Mouse (Mus musculus): ENCODE measurements around the gene 9130409I23Rik.

9130409I23Rik gene

DNA sequence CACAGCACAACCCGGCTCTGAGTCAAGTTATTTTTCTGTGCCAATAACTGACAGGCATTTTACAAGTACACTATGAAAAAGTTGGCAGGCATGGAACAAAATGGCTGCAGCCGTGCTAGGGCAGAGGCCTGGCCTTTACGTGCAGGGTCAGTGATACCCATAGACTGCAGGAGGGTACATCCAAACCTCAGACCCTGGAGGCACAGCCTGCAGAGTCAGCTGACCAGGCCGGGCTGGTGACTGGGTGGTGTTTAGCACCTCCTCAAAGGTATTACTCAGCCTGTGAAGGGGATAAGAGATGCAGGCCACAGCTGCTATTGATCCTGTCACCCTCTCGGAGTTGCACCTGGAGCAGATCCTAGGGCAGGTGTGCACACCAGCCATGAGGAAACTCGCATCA, at the start of gene 9130409I23Rik:
Gene 9130409I23Rik (plus strand): TSS at position 301 of the 400 bp plus-strand sequence.
- DNase-seq (ENCODE audit: low read depth, low spot score) = no peak

DNA sequence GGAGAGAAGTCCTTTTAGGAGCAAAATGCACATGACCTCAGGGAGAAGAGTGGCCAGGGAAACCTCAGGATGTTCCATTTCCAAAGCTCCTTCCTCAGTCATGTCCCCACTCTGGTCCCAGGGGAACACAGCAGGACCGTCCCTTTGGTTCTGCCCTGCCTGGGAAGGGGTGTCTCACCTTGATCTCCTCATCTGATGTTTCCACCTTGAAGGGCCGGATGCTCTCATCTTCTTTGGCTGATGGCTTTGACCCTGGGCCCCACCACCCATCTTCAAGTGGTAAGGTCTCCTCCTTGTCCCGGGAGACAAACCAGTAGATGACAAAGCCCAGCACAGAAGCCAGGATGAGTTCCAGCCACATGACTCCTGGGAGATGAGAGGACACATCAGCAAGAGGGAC, 49.4 kb upstream of the 9130409I23Rik start:
- DNase-seq (ENCODE audit: low read depth, low spot score) = no peak

DNA sequence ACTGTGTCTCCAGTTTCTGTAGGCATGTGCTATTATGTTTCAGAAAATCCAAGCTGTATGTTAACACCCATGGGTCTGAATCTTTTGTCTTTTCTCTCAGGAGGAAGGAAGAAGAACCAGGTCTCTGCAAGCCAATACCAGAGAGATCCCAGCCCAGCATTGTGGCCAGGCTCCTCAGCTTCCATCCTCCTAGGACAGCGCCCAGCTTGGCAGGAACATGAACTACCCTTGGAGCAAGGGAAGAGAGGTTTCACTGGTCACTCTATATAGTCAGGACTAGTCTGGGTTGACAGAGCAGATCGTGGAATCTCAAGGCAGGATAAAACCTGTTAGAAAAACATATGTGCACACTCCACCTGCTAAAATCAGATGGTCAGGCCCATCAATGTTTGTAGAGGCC, 47.2 kb upstream of the 9130409I23Rik start:
- no peak for DNase-seq (ENCODE audit: low read depth, low spot score)

DNA sequence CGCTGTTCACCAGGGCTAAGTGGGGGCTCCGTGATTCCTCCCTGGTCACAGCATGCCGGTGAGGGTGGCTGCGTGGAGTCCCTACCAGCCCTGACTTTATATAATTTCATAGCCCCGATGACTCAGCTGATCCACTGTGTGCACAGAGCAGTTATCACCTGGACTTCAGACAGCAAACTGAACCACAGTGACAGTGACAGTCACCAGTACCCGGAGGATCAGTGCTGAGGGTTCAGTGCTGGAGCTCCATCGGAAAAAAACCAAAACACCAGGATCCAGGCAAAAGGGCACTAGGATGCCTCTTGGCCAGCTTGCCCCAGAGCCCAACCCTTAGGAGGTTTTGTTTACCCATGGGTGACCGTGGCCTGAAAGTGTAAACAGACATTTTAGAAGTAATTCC, 45.7 kb upstream of the 9130409I23Rik start:
- no peak for DNase-seq (ENCODE audit: low read depth, low spot score)

DNA sequence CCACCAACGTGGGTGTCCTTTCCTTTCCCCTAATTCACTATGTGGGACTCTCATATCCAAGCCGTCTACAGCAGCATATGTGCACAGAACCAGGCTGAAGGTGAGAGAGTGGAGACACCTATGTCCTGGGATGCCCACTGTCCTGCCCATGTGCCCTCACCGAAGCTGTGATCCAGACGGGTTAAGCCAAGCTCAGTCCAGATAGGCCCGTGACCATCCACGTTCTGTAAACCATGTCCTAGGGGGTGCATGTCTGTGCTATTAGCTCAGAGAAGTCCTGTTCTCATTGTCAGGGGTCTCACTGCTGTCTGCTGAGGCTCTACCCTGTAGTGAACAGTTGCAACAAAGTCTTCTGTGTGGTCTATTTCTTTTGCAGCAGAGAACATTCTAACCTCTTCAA, 43.2 kb upstream of the 9130409I23Rik start:
- no peak for DNase-seq (ENCODE audit: low read depth, low spot score)

DNA sequence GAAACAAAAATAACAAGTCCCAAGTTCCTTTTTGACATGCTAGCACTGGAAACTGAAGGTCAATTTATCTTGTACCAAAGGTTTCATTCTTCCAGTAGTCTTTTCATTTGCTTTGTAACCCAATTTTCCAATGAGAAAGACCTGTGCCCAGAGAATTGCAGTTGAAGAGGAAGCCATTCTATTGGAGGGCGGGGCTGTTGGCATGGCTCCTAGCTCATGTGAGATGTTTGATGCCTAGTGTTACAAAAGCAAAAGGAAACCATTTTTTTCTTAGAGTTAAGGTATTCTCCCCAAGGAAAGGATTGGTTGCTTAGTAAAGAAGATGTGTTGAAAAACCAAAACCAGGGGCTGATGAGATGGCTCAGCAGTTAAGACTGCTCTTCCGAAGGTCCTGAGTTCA, 42.8 kb upstream of the 9130409I23Rik start:
- DNase-seq (ENCODE audit: low read depth, low spot score) = no peak

DNA sequence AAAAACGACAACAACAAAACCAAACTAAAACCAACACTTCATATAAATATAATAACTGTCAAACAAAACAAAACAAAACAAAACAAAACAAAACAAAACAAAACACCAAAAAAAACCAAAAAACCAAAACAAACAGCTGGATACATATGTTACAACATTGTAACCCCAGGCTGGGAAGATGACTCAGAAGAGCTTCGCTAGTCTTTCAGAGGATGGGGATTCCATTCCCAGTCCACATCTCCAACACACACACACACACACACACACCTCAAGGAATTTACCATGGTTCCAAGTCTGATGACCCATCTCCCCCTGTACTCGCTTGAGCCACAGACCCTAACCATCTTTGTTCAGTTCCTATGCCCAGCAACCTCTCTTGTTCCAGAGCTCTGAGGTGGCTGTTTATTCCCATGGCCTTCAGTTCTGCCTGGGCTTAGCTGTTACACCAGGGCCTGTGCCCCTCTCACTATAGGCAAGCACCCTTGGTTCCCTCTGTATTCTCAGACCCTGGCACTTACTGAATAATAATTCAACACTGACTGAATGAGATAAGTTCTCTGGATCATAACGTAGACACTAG, 41.9 kb upstream of the 9130409I23Rik start:
- DNase-seq (ENCODE audit: low read depth, low spot score) = no peak

DNA sequence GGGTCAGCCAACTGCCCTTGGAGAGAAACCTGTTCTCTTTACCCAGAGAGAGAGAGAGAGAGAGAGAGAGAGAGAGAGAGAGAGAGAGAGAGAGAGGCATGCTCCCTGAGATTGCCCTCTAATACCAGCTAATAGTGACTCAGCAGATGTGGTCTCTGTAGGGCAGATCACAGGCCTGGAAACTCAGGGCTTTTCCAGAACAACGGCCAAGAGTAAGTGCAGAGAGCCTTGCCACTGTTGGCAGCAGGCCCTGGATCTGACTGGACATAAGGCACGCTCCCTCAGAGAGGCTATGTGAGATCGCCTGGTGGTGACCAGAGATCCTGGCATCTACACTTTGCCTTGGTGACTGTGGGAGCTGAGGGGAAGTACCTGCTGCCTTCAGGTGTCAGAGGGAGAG, 41.3 kb upstream of the 9130409I23Rik start:
- no peak for DNase-seq (ENCODE audit: low read depth, low spot score)

DNA sequence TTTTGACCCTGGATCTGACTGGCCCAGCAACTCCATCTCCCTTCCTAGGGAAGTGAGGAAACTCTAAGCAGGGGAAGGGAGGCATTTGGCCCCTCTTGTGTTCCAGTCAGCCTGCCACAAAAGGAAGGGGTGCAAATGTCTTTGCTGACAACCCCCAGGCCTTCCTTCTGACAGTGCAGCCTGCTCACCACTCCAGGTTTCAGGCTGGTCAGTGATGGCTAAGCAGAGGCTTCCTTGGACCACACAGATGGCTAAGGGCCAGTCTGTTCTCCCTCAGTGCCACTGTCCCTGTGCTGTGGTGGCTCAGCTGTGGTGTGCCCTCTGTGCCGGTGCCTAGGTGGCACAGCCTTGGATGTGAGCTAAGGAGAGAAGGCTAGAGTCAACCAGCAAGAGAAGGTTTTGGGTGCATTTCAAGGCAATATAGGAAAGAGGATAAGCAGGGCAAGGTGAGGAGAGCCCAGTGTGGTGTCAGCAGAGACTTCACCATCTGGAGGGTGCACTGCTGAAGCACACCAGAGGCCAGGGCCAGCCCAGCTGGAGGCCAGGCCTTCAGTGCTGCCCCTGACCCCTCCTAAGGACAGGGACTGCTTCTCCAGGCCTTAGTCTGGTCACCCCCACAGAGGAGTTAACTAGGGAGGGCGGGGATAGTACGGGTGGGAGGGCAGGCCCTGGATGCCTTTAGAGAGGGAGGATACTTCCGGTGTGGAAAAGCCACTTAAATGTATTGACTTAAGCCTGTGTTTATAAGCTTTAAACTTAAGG, 40.7 kb upstream of the 9130409I23Rik start:
- no peak for DNase-seq (ENCODE audit: low read depth, low spot score)

DNA sequence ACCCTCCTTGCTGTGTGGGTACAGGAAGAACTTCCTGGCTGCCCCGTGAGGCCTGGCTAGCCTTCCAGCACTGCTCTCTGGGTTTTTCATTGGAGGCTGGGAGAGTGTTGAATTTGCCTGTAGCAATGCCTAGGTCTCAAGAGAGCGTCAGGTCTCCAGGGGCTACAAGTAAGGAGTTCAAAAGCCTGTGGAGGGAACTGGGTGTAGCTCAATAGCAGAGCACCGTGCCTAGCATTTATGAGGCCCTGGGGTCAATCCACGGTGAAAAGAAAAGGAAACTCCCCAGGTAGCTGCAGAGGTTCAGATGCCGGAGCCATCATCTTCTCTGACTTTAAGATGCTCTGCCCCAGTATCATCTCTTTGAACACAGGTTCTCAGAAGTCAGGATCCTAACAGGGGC, 39.4 kb upstream of the 9130409I23Rik start:
- DNase-seq (ENCODE audit: low read depth, low spot score) = no peak

DNA sequence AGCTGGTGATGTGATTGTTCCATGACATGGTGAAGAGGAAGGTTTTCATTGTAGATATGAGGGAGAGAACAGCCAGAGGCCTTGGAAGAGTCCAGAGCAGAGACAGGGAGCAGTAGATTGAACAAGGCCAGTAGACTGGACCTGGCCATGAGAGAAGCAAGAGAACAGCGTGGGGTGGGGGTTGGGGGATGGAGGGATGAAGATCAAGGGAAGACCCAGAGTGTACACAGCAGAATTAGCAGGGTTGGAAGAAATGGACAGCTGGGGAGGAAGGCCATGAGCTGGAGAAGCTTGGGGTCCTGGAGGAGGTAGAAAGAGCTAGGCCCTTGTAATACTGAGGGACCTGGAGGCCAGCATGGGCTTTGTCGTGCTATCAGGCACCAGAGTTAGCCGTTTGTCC, 38.6 kb upstream of the 9130409I23Rik start:
- DNase-seq (ENCODE audit: low read depth, low spot score) = no peak

DNA sequence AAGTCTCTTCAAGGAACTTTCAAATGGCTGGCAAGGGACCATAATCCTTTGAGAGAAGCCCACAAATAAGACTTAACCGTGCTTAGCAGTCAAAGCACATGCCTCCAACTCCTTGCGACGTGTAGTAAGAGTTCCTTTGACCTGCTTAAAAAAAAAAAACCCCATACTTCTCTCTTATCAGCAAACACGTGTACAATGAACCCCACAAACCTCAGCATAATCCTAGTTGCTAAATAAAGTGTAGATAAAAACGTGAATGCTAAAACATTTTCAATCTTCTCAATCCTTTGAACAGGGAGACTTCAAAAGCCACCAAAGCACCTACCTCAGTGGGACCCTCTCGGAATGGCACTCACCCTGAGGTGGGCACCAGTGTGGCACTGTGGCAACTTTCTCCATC, 37.6 kb upstream of the 9130409I23Rik start:
- no peak for DNase-seq (ENCODE audit: low read depth, low spot score)

DNA sequence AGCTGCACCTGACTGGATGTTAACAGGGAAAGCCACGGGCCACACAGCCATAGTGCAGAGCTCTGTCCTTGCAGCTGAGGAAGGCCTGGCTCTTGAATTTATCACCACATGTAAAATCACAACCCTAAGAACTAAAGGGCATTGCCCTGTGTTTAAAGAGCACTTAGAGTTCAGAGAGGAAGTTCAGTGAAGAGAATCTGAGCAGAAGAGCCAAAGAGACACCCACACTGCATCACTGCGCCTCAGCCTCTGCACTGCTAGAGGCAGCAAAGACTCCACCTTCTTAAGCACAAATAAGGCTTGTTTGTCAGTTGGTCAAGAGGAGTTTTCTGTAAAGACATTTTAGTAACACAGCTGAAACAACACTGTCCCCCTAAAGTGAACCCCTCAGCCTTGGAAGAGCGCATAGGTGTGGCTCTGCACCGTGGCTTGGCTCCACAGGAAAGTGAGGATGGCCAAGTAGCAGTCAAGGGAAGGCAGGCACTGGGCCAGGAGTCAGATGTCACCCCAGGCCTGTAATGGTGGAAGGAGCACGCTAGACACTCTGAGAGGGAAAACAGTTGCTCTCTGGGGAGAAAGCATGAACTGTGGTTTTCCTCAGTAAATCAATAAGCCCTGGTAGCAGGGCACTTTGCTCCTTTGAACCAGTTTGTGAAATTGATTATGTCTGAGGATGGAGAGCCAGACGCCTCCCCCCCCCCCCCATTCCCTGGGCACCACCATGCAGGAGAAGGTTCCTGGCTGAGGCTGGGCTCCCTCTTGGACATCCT, 36.1 kb upstream of the 9130409I23Rik start:
- DNase-seq (ENCODE audit: low read depth, low spot score) = no peak

DNA sequence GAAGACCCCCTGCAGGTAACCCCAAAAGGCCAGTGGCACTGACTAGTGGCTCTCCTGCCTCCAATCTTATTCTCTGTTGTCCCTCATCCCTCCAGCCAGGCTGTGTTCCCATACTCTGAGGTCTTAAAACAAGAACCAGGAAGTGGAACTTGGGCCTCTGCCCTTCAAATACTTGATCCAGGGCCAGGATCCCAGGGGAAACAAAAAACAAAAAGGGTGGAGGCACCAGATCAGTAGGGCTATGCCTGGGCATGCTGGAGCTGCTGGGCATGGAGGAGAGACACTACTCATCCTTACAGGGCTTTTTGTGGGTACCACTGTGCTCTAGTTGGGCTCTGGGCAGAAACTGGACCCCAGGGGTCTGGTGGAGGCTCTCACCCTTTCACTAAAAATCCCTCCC, 35.5 kb upstream of the 9130409I23Rik start:
- DNase-seq (ENCODE audit: low read depth, low spot score) = no peak

DNA sequence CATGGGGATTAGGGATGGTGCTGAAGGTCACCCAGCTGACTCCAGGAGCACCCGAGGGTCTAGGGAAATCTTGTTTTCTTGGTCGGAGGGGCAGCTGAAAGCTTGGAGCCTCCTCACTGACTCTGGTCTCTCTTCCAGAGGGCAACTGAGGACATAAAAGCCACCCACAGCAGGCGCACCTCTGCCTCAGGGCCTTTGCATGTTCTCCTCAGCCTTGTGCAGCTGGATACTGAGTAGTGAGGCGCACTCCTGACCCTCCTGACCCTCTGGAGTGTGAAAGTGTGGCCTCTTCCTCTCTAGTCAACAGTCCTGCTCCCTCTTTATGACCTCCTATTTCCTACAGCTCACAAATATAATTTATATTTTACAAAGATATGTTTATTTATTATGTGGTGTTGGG, 35.0 kb upstream of the 9130409I23Rik start:
- no peak for DNase-seq (ENCODE audit: low read depth, low spot score)

DNA sequence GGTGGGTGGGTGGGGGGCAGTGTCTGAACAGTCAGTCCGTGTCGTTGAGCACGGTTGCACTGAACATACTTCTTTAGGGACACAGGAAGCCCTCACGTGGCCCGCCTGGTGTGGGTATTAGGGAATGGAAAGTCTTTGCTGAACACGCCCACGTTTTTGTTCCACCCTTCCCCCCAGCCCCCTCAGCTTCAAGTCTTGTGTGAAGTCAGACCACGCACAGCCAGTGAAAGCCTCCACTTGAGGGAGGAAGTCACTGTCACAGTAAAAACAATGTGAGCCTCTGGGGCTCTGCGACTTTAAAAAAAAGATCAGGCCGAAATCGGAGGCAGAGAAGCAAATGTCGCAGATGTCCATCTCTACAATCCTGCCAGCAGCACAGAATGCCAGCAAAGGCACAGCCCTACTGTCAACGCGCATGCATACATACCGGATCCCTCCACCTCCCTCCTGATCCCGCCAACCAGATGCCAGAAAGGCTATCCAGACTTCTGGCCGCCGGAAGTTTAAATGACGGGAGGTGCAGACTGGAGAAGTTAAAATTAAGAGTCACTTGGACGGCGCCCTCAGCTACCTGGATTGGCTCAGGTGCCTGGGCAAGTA, 34.4 kb upstream of the 9130409I23Rik start:
- no peak for DNase-seq (ENCODE audit: low read depth, low spot score)

DNA sequence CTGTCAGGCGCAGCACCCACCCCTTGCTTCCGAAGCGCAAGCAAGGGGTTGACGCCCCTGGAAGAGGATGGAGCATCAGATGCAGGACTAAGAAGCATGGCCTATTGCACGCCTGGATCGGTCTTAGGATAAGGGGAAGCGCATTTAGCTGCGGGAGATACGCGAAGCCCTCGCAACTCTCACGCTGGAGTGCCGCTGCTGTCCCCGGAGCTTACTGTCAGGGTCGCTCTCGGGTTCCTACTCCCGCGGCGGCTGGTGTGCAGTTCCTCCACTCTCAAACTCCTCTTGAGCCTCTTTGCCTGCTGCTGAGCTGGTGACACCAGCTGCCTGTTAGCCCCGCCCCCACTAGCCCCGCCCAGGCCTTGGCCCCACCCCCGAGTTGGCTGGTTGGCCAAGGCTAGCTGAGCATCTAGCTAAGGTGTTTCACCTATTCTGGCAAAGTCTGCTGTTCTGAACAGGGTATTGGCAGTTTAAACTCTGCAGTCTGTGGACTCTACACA, 33.8 kb upstream of the 9130409I23Rik start:
- DNase-seq (ENCODE audit: low read depth, low spot score) = peak; percentile 55

DNA sequence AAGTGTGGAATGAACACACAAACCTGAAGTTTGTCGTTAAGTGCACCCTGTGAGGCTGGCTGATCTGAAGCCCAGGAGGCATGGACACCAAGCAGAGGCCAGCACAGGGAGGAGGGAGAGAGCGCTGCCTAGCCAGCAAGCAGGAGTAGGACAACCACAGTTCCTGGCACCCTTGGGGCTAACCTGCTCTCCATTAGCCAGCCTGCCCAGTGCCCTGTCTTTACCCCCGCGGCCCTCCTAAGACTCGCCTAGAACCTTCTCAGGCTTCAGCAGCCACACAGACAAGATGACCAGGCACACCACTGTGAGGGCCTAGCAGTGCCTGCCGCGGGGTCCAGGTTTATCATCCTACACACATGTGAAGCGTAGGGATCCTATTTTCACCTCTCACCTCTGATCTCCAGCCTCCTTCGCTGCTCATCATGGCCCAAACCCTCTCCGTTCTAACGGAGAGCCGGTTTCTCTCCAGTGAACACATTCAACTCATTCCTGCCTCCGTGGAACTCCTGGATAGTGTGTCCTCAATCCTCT, 33.1 kb upstream of the 9130409I23Rik start:
- no peak for DNase-seq (ENCODE audit: low read depth, low spot score)

DNA sequence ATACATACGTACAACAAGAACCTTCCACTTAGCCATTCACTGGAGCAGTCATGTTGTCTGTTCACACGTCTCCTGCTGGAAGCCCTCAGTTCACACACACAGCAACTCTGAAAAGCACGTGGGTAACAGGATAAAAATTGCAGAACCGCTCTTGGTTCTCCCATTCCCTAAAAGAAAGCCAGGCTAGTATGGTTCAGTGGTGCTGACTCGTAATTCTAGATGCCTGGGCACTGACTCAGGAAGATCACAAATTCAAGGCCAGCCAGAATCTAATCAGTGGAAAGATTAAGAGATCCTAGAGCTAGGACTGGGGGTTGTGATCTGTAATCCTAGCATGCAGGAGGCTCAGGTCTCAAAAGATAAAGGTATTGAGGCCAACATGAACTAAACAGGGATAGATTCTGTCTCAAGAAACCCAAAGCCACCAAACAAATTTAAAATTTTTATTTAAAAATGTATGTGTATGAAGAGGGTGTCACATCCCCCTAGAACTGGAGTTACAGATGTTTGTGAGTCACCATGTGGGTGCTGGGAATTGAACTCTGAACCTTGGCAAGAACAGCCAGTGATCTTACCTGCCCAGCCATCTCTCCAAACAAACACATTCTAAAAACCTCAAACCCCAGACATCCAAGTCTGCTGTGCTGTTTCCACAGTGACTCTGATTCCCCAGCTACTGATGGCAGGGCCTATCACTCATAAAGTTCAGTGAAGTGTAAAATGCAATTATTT, 30.1 kb upstream of the 9130409I23Rik start, which contains the start of gene Ephx1:
Gene Ephx1 (minus strand): TSS at position 149 of the 732 bp plus-strand sequence.
- DNase-seq (ENCODE audit: low read depth, low spot score) = no peak

DNA sequence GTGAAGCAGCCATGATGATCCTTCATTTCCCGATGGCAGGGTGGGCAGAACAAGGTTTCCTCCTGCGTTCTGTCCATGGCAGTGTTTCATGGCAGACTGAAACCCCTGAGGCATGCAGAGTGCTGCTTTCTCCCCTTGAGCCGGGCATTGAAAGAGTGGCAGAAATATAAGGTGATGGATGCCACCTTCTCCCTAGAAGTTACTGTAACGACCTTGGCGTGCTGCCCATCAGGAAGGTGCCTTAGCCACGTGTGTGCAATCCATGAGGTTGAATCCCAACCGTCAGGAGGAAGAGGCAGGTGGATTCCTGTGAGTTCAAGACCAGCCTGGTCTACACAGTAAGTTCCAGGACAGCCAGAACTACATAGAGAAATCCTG, 29.6 kb upstream of the 9130409I23Rik start:
- no peak for DNase-seq (ENCODE audit: low read depth, low spot score)

DNA sequence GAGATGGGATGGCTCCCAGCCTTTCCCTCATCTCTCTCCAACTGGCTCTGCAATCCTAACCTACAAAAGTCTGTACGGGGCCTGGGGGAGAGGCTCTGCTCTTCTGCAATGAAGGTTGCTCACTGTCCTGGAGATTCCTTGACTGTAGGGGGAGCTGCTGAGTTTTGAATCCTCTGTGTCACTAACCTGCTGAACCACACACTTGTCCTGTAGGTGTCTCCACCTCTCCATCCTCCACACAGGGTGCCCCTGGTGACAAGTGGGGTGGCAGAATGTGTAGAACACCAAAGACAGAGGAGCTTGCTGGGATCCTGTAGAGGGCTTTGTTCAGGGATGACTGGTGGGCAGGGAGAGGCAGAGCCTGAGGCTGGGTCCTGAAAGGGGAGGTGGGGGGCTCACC, 28.8 kb upstream of the 9130409I23Rik start:
- no peak for DNase-seq (ENCODE audit: low read depth, low spot score)
